Mouse (Mus musculus) lung, embryonic 16.5 days (tissue): ENCODE results near the gene Ptpn11. TPM values are rescaled to one million over a fixed set of nuclear protein-coding genes. Genes with fewer than 3 reads are reported as not detected.
"Not testable (repeated sequence)": the region's sequence is repeated elsewhere in the genome, so short reads cannot be mapped to it uniquely, and the experiment has no call there.

Experiments used
- ATAC-seq: fragments of 200-750 bp; cut with Nextera tagmentation; 2 replicates; pipeline ENCODE4 v1.8.0; 2017; ENCODE audit warnings: low read depth, mild to moderate bottlenecking, moderate library complexity
- H3K27ac ChIP-seq: fragments of 300-500 bp; sonication (generic); 2 replicates; pipeline ENCODE4 v1.5.1; 2014; ENCODE audit warnings: mild to moderate bottlenecking, control low read depth, low read length
- H3K27me3 ChIP-seq: fragments of 300-500 bp; sonication (generic); 2 replicates; pipeline ENCODE4 v1.6.1; 2014; ENCODE audit warnings: low read depth, low read length, mixed read lengths; ENCODE audit not compliant: control insufficient read depth, insufficient read depth
- H3K36me3 ChIP-seq: fragments of 300-500 bp; sonication (generic); 2 replicates; pipeline ENCODE4 v1.6.1; 2014; ENCODE audit warnings: low read length; ENCODE audit not compliant: control insufficient read depth, insufficient read depth
- H3K4me1 ChIP-seq: fragments of 300-500 bp; sonication (generic); replicated peaks from 2 replicates; pipeline ENCODE4 v1.6.1; 2014; ENCODE audit warnings: low read length, mixed read lengths; ENCODE audit not compliant: control insufficient read depth, insufficient read depth
- H3K4me2 ChIP-seq: fragments of 300-500 bp; sonication (generic); 2 replicates; pipeline ENCODE4 v1.6.1; 2014; ENCODE audit warnings: low read depth, low read length, control low read depth
- H3K4me3 ChIP-seq: fragments of 300-500 bp; sonication (generic); 2 replicates; pipeline ENCODE4 v1.5.1; 2014; ENCODE audit warnings: mild to moderate bottlenecking, low read length, control low read depth
- H3K9ac ChIP-seq: fragments of 300-500 bp; sonication (generic); 2 replicates; pipeline ENCODE4 v1.6.1; 2014; ENCODE audit warnings: low read length, control low read depth
- H3K9me3 ChIP-seq: fragments of 300-500 bp; sonication (generic); 2 replicates; pipeline ENCODE4 v1.6.1; 2016; ENCODE audit warnings: low read length; ENCODE audit not compliant: control insufficient read depth
- WGBS: fragments of 180-500 bp; shearing (Covaris S2); extraction: QIAGEN DNeasy Blood & Tissue Kit; methylation state at CpG from one replicate; pipeline ENCODE4 v1.1.7; 2014; 5-methylcytosine and 5-hydroxymethylcytosine counted together
- polyA plus RNA-seq: library from polyadenylated mRNA; unstranded; fragments of >200 nt; fragmentation: Nextera tagmentation; extraction: Ambion mirVana; gene quantifications from 2 replicates; pipeline ENCODE4 v1.2.1, GENCODE M21; 2015

Ptpn11 gene
- polyA plus RNA-seq, 1 experiment from 2014 or later = 18.0 TPM

GRCm38 (mm10) chr5:121226845-121227244, 35.6 kb upstream of the Ptpn11 start:
- ATAC-seq = no peak

GRCm38 (mm10) chr5:121226406-121226805, 35.2 kb upstream of the Ptpn11 start:
- H3K4me3 ChIP-seq = no peak overlapping the region
- peaks cover 4% of the 10 kb centered on the region for H3K4me1 ChIP-seq
- ATAC-seq = no peak
- no peak overlapping the region for H3K4me2 ChIP-seq
- H3K9ac ChIP-seq = no peak overlapping the region
- H3K27ac ChIP-seq = no peak overlapping the region
- H3K9me3 ChIP-seq = no peaks in the 10 kb centered on the region
- no peaks in the 10 kb centered on the region for H3K36me3 ChIP-seq
- 61% methylated on average over 3 of the region's 3 CpGs for WGBS
- H3K27me3 ChIP-seq = no peaks in the 10 kb centered on the region

More at GRCm38 (mm10) chr5:121226845-121227244, 35.6 kb upstream of the Ptpn11 start:
- Histone ChIP-seq H3K27me3 (no peaks in the 10 kb centered on the region), H3K4me2 (no peak overlapping the region), H3K9ac (no peak overlapping the region), H3K4me1 (no peaks in the 10 kb centered on the region; the same call in 1 of the 2 replicates), H3K4me3 (no peak overlapping the region), H3K36me3 (no peaks in the 10 kb centered on the region), H3K27ac (no peak overlapping the region), H3K9me3 (no peaks in the 10 kb centered on the region)
- WGBS = 84% methylated on average over 4 of the region's 4 CpGs

- H3K9me3 ChIP-seq = no peaks in the 10 kb centered on the region
- H3K4me3 ChIP-seq = no peak overlapping the region
- H3K36me3 ChIP-seq = no peaks in the 10 kb centered on the region
- H3K27me3 ChIP-seq = no peaks in the 10 kb centered on the region
- H3K4me1 ChIP-seq = peaks cover 9% of the 10 kb centered on the region
- no peak overlapping the region for H3K4me2 ChIP-seq
- no peak overlapping the region for H3K27ac ChIP-seq
- WGBS = 87% methylated on average over 2 of the region's 2 CpGs
- ATAC-seq = no peak
- no peak overlapping the region for H3K9ac ChIP-seq
Measured at GRCm38 (mm10) chr5:121225854-121226253, 34.7 kb upstream of the Ptpn11 start.

GRCm38 (mm10) chr5:121224856-121225255, 33.7 kb upstream of the Ptpn11 start:
- Histone ChIP-seq H3K27ac (no peak overlapping the region), H3K9ac (no peak overlapping the region), H3K27me3 (no peaks in the 10 kb centered on the region), H3K36me3 (no peaks in the 10 kb centered on the region), H3K4me3 (no peak overlapping the region), H3K4me2 (no peak overlapping the region), H3K9me3 (no peaks in the 10 kb centered on the region), H3K4me1 (peaks cover 9% of the 10 kb centered on the region)
- 80% methylated on average over 3 of the region's 3 CpGs for WGBS
- no peak for ATAC-seq

- H3K27me3 ChIP-seq, H3K4me3 ChIP-seq, H3K4me1 ChIP-seq, ATAC-seq, H3K9me3 ChIP-seq, H3K9ac ChIP-seq, H3K27ac ChIP-seq, H3K4me2 ChIP-seq, H3K36me3 ChIP-seq: not testable (repeated sequence)
- 95% methylated on average over 3 of the region's 4 CpGs for WGBS
Measured at GRCm38 (mm10) chr5:121224020-121224419, 32.8 kb upstream of the Ptpn11 start.

- no peaks in the 10 kb centered on the region for H3K9me3 ChIP-seq
- peak overlapping the region; percentile 94 for H3K9ac ChIP-seq
- peaks cover 9% of the 10 kb centered on the region for H3K4me1 ChIP-seq
- H3K36me3 ChIP-seq = no peaks in the 10 kb centered on the region
- no peaks in the 10 kb centered on the region for H3K27me3 ChIP-seq
- 20% methylated on average over 22 of the region's 23 CpGs for WGBS
- no peak overlapping the region for H3K27ac ChIP-seq
- H3K4me3 ChIP-seq = peak overlapping the region; percentile 98
- H3K4me2 ChIP-seq = peak overlapping the region; percentile 81
- ATAC-seq = no peak
Measured at GRCm38 (mm10) chr5:121221328-121221850, 30.2 kb upstream of the Ptpn11 start.

GRCm38 (mm10) chr5:121220732-121221301, 29.6 kb upstream of the Ptpn11 start:
- WGBS = 0% methylated on average over 31 of the region's 38 CpGs
- Histone ChIP-seq H3K9me3 (no peaks in the 10 kb centered on the region), H3K27me3 (no peaks in the 10 kb centered on the region), H3K9ac (peak overlapping the region; percentile 94), H3K36me3 (no peaks in the 10 kb centered on the region), H3K4me1 (peaks cover 9% of the 10 kb centered on the region), H3K27ac (peak overlapping the region; percentile 80), H3K4me3 (peak overlapping the region; percentile 98), H3K4me2 (peak overlapping the region; percentile 81)
- peak; percentile 23 for ATAC-seq

GRCm38 (mm10) chr5:121219980-121220731, 29.0 kb upstream of the Ptpn11 start, which contains the start of gene Hectd4:
Hectd4 (plus strand) TSS chr5:121220219.
- Histone ChIP-seq H3K4me1 (peaks cover 9% of the 10 kb centered on the region), H3K4me2 (peak within 1 kb of the TSS; percentile 81), H3K27me3 (no peaks in the 10 kb centered on the region), H3K27ac (peak within 1 kb of the TSS; percentile 80), H3K4me3 (peak within 1 kb of the TSS; percentile 98), H3K36me3 (no peaks in the 10 kb centered on the region), H3K9ac (peak within 1 kb of the TSS; percentile 94), H3K9me3 (no peaks in the 10 kb centered on the region)
- ATAC-seq = peak; percentile 97
- under 1% methylated on average over 55 of the region's 90 CpGs for WGBS

GRCm38 (mm10) chr5:121219190-121219589, 28.0 kb upstream of the Ptpn11 start:
- Histone ChIP-seq H3K4me1 (peaks cover 9% of the 10 kb centered on the region), H3K36me3 (no peaks in the 10 kb centered on the region), H3K4me2 (no peak overlapping the region), H3K9ac (no peak overlapping the region), H3K27ac (no peak overlapping the region), H3K27me3 (no peaks in the 10 kb centered on the region), H3K4me3 (no peak overlapping the region), H3K9me3 (no peaks in the 10 kb centered on the region)
- WGBS = 89% methylated on average over 1 of the region's 1 CpGs
- no peak for ATAC-seq
